Comparison of ENCODE assay signal across 12 mouse cellular contexts in the genomic region with DNA sequence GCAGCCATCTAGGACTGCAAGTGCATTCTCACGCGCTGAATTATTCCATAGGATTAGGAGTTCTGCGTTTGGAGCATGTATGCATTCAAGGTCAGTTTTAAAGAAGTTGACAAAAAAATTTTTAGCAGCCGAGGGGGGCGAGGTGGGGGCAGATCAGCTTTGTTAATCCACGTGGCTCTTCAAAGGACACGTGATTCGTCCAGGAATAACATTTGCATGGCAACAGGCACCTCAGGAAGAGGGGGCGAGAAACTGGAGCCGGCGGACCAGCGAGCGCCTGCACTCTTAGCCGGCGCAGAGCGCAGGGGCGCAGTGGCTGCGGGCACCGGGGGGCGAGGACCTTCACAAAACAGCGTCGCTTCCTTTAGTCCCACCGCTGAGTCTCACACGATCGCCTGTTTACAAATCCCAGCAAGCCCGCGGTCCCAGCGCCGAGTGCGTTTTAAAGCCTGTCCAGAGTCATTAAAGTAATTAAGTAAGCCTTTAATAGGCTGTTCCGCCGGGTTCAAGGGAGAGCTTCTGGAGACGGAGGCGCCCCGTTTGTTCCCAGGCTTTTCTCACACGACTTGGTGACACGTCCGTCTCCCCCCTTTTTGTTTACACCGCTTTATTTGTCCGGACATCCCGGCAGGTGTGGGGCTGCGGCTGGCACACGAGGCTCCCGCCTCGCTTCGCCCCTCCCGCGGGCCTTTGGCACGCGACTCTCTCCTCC. TPM values are rescaled to one million over a fixed set of nuclear protein-coding genes. Genes with fewer than 3 reads are reported as not detected.
DNase-seq lines count a peak whose midpoint lies in the region; ATAC-seq and TF ChIP-seq lines count a peak whose summit lies in the region.
"Had no signal": no experiment of that assay in that cellular context is flagged by ENCODE, and none has a peak within 500 bp of the region (broad histone marks: within the 10 kb centered on the region; RNA-seq: fewer than 3 reads in every experiment).

A gene (minus strand): TSS at position 491 of the 712 bp plus-strand sequence.

- H3K4me2 ChIP-seq in heart, embryonic 11.5 days, result peak within 1 kb of the TSS; percentile 50
- H3K4me2 ChIP-seq in limb, embryonic 15.5 days, result peak within 1 kb of the TSS; percentile 2; the same call in 1 of the 2 replicates

- WGBS in heart, embryonic 11.5 days (ENCODE audit: insufficient replicate concordance), result under 1% methylated on average over 50 of the region's 50 CpGs
- under 1% methylated on average over 48 of the region's 50 CpGs for WGBS in limb, embryonic 15.5 days

- H3K4me3 ChIP-seq in gastrocnemius, adult 2 months, result peak within 1 kb of the TSS; percentile 59
- peak within 1 kb of the TSS; percentile 12; the same call in 1 of the 2 replicates for H3K4me3 ChIP-seq in heart, embryonic 11.5 days (ENCODE audit: low read depth, low read length)
- no peak within 1 kb of the TSS for H3K4me3 ChIP-seq in limb, embryonic 15.5 days

- no peak for ATAC-seq in heart, embryonic 11.5 days (replicated peaks; ENCODE audit: insufficient number of reproducible peaks, low FRiP score, low TSS enrichment)
- ATAC-seq in limb, embryonic 15.5 days (ENCODE audit: insufficient number of reproducible peaks, low FRiP score, low TSS enrichment, low read depth), result no peak
- no peak; the same call in 1 of the 2 replicates for ATAC-seq in frontal cortex, adult (ENCODE audit: low TSS enrichment)

- H3K36me3 ChIP-seq in heart, embryonic 11.5 days (ENCODE audit: control insufficient read depth, insufficient read depth, low read length), result no peaks in the 10 kb centered on the region
- no peaks in the 10 kb centered on the region for H3K36me3 ChIP-seq in limb, embryonic 15.5 days

- peaks cover 78% of the 10 kb centered on the region for H3K27me3 ChIP-seq in heart, embryonic 11.5 days (ENCODE audit: control insufficient read depth, insufficient read depth, low read length)
- H3K27me3 ChIP-seq in limb, embryonic 15.5 days, result peaks cover 85% of the 10 kb centered on the region

- DNase-seq in gastrocnemius, adult 2 months, result no peak
- DNase-seq in gastrocnemius, postnatal 4 days (ENCODE audit: low spot score in 2 of 2), result no peak
- peak; percentile 55 for DNase-seq in R1 (ENCODE audit: low read depth, low spot score)
- no peak for DNase-seq in right cerebral cortex, postnatal 14 days
- no peak for DNase-seq in spleen, postnatal 10 days (ENCODE audit: low spot score in 2 of 2)
- DNase-seq: kidney, adult 11 months; lung, postnatal 10 days; thymus, postnatal 25 days had no signal

- intact Hi-C loops in gastrocnemius, adult 2 months (cut with DNase I), result no loop called here

- peak within 1 kb of the TSS; percentile 38; the same call in 1 of the 2 replicates for H3K27ac ChIP-seq in gastrocnemius, adult 2 months
- no peak within 1 kb of the TSS for H3K27ac ChIP-seq in heart, embryonic 11.5 days (ENCODE audit: low read depth, low read length)
- no peak within 1 kb of the TSS for H3K27ac ChIP-seq in limb, embryonic 15.5 days

- H3K9ac ChIP-seq in heart, embryonic 11.5 days (ENCODE audit: low read depth, low read length), result no peak within 1 kb of the TSS
- H3K9ac ChIP-seq in limb, embryonic 15.5 days, result no peak within 1 kb of the TSS

- peaks cover 3% of the 10 kb centered on the region for H3K4me1 ChIP-seq in heart, embryonic 11.5 days (ENCODE audit: control insufficient read depth, insufficient read depth, low read length)
- peaks cover 34% of the 10 kb centered on the region for H3K4me1 ChIP-seq in limb, embryonic 15.5 days

- no peaks in the 10 kb centered on the region for H3K9me3 ChIP-seq in heart, embryonic 11.5 days (replicated peaks; ENCODE audit: control insufficient read depth, low read length)
- no peaks in the 10 kb centered on the region for H3K9me3 ChIP-seq in limb, embryonic 15.5 days

- no peak for TF ChIP-seq CTCF in gastrocnemius, adult 2 months (IDR thresholded peaks at IDR 0.05)

RNA-seq across cellular contexts. Expression of the gene that starts here (rescaled TPM):
- 1 to 10 TPM in 1 of 2 experiments, under 1 TPM in 1; 0.82 to 1.6 TPM for total RNA-seq in gastrocnemius, adult 2 months (2021)
- not detected for total RNA-seq in gastrocnemius, postnatal 4 days (2021)
- polyA plus RNA-seq in heart, embryonic 11.5 days (2014; fragmentation: Nextera tagmentation; extraction: Ambion mirVana), result not detected in 2 replicates
- polyA plus RNA-seq in limb, embryonic 15.5 days (2015; fragmentation: Nextera tagmentation; extraction: Ambion mirVana), result not detected in 2 replicates
- total RNA-seq: common myeloid progenitor, adult 5-6 weeks had no signal
